Mouse (Mus musculus): ENCODE measurements around the gene Gm10134.

Gene Gm10134

DNA sequence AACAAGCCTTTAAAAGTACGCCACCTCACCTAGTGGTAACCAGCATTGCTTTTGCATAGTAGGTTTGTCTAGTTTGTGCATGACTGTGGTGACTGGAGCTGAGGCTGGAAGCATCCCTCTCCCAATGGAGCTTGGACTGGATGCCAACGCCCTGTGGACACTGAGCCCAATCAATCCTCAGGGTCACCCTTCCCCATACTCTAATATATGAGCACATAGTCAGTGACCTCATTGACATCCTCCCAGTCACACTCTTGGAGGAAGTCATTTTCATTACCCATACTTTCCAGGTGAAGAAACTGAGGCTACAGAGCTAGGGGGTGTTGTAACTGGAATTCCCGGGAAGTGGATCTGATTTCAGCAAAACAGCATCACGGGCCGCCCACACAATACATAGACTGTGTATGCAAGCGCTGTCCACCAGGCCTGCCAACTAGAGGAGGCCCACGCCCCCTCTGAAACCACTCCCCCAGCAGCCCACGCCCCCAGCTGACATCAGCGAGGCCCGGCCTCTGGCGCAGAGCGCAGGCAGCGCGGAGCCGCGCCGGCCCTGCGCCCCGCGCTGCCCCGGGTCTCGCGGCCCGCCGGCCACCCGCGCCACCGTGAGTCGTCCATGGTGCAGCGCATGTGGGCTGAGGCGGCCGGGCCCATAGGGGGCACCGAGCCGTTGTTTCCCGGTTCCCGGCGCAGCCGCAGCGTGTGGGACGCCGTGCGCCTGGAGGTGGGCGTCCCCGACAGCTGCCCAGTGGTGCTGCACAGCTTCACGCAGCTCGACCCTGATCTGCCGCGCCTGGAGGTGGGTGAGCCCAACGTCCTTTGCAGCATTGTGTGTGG is 27.3 kb downstream of the Gm10134 start:
- DNase-seq (ENCODE audit: low read depth), result peak; percentile 83

DNA sequence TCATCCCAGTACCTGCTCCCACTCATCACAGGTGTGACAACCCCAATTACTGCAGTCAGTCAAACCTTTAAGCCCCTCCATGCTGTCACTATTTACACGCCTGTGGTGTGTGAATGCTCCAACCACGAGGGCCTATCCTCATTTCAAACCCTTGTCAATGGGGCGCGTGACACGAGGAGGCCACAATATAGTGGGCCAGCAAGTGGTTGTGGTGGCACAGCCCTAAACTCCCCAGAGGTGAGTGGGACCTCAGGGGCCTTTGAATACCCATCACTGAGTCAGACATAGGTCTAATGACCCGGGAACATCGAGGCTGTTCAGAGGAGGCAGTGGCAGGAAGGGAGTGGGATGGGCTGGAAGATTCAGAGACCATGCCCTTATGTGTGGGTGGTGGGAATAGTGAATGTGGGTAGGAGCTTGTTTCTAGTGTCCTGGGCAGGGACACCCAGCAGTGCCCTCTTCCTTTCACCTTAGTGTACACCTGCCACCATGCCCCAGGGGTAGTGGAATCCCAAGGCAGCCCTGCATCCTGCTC is 28.1 kb downstream of the Gm10134 start:
- no peak for DNase-seq (ENCODE audit: low read depth)

DNA sequence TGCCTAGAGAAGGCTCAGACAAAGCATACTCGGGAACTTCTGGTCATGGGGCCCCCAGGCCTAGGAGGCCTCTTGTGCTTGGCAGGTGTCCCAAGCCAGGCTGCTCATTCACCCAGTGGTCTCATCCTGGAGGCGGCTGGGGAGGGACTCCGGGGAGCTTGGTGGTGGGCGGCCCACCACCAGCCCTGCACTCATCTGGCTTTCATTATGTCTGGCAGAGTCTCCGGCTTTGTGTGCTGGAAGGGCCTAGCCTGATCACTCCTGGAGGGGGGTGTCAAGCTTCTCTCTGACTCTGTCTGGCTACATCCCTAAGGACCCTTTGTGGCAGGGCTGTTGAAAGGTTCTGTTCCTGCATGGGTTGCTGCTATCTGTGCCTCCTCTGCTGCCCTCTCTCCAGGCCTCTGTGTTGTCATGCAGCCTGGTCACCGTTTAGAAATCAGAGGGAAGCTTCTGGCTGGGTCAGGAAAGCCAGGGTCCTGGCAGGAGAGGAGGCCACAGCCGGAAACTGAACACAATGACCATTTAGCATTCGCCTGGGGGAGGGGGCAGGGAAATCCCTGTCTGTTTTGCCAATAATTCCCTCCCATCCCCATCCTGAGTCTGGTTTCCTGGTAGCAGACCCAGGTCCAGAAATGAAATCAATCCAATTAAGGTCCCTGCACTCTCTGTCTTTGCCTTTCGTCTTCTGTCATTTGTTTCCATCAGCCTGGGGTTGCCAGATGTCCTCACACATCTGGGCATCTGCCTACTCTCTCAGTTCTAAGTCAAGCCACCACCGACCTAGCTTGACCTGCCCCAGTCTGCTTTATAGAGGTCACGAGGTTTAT is 28.8 kb downstream of the Gm10134 start:
- no peak for DNase-seq (ENCODE audit: low read depth)

DNA sequence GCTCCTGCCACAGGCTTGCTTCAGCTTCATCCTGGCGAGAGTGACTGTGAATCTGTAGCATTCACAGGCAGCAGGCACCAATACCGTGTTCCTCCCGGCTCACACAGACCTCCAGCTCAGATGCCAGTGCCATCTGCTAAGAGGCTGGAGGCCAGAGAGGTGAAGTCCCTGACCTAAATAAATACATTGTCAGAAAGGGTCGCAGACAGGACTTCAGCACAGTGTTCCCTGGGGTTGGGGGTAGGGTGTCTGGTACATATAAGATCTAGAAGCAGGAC is 29.3 kb downstream of the Gm10134 start:
- DNase-seq (ENCODE audit: low read depth), result no peak

DNA sequence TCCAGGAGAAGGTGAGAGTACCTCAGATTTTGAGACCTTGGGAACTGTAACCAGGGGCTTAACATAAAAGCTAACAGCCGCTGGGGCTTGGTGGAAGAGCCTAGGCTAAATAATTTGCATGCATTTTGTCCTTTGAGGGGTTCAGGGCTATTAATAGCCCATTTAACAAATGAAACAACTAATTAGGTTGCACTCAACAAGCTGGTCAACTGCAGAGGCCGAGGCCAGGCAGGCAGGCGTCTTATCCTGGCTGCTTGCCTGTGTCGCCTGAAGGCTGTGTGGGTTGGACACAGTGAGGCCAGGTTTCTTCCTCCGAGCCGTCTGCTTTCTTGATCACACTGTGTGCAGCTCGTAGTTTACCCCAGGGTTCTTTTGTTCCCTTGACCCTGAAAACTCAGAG is 29.8 kb downstream of the Gm10134 start:
- no peak for DNase-seq (ENCODE audit: low read depth)

DNA sequence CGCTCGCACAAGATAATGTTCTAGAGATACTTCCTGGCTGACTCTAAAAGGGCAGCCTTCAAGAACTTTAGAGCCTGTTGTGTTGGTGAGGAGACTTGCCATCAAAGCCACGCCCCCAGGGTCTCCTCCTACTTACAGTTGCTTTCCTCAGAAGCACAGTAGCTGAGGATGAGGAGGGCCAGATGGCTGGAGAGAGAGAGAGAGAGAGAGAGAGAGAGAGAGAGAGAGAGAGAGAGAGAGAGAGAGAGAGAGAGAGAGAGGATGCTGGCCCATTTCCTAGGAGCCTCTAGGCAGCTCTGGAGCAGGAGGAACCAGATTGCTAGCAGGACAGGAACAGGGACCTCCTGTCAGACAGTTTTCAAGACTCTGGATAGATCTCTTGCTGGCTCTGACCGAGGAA is 30.3 kb downstream of the Gm10134 start:
- no peak for DNase-seq (ENCODE audit: low read depth)

DNA sequence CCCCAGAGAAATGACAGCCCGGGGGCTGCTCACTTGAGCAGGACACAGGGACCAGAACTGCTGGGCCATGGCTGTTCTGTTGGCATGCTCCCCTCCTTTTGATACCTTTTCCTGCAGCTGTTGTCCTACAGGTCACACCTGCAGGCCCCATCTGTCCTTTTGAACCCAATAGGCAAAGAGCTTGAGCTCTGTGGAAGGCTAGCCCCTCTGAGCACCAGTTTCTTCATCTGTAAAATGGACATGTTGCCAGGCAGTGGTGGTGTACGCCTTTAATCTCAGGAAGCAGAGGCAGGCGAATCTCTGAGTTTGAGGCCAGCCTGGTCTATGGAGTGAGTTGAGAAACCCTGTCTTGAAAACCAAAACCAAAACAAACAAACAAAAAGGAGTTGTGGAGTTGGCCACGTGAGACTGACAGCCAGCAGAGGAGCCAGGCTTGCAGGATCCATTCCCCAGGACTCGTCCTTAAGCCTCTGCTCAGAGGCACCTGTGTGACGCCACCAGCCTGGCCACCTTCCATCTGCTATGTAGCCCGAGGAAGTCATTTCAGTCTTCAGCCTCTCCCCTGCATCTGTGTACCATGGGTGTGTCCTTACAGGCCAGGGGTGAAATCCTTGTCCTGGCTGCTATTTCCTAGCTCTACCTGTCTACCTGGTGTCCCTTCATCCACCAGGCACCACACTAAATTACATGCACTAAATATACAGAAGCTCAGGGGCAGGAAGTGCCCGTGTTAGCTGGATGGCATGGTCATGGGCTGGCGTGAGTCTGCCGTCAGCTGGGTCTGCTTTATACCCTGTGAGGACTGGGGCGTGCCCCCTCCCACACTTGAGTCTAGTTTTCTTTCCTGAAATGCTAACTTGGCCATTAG is 31.1 kb downstream of the Gm10134 start:
- DNase-seq (ENCODE audit: low read depth), result no peak

DNA sequence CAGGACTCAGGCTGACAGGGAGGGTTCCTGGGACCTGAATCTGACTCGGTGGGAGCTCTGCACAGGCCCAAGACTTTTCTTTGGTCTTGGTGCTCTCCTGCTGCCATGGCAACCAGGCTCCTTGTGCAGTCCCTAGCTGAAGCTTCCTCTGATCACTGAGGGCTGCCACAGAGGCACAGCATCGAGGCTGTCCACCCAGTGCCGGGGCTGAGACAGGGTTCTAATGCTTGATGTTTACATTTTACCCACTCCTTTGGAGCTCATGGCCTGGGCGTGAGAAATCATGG is 31.7 kb downstream of the Gm10134 start:
- no peak for DNase-seq (ENCODE audit: low read depth)

DNA sequence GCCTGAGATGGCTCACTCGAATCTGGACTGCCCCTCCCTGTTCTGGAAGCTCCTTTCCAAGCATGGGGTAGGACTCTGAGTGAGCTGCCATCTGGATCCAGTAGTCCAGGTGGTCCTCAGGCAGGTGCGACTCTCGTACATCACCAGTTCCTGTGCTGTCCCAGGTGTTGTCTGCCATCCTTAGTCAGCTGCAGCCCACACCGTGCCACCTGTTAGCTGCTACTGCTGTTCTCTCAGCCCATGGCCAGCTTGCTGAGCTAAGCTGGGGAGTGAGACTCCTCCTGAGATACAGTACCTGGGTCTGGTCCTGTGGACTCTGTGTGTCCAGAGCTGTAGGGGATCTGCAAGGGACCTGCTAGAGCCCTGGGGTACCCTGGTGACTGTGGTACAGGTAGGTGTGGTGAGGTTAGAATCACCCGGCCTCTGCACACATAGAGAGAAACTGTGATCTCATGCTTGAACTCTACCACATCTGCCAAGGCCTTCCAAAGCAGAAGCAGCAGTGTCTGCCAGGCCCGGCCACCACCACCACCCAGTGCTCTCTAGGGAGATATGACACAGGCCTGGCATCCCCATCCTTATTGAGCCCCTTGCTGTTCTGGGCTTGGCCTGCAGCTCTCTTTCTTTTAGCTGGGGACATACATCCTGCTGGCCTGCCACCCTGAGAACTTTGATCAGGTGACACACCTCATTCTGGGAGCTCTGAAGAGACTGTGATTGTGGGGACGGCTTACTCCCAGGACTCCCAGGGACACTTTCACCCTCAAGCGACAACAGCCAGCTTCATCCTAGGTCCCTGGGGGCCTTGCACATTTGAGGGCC is 32.3 kb downstream of the Gm10134 start:
- DNase-seq (ENCODE audit: low read depth), result no peak

DNA sequence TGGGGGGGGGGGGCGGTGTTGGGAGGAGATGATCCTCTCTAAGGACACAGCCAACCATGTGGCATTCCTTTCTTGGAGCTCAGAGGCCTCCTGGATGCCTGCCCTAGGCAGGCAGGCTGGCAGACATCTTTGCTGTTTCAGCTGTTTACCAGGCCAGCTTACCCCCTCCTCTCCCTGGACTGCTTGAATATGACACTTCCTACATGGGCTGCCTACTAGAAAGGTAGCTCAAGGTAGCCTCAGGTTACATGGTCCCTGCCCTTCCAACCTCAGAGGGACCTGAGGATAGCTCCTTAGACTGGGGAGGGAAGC is 32.9 kb downstream of the Gm10134 start:
- DNase-seq (ENCODE audit: low read depth), result no peak

DNA sequence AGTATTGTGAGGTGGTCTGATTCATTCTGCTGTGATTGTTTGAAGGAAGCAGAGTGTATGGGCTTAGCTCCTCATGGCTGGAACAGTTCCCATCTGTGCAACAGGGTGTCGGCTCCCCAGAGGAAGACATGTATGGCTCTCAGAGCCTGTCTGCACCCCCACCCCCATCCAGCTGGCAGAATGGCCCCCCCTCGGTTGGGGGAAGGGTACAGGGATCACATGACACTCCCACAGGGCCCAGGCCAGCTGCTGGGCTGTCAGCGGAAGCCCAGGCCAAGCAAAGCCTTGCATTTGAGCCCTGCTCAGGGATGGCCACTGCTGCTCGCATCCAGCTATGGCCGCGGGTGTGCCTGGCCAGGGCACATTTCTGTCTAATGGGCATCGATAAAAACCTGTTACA is 33.3 kb downstream of the Gm10134 start:
- no peak for DNase-seq (ENCODE audit: low read depth)

DNA sequence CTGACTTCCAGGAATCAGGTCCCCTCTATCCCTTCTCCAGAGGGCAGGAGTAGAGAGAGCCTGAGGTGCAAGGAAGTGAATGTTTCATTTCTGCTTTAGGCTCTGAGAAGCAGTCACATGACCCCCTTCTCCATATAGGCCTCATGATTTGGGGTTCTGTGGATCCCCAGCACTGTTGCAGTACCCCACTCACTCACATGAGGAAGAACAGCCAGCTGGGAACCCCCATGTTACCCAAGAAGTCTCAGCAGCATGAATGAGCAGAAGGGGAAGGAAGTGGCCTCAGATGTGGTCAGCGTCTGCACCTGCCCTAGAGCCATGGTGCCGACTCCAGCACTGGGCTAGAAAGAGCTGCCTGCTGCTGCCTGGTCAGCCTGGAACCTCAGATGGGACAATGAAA is 34.1 kb downstream of the Gm10134 start:
- DNase-seq (ENCODE audit: low read depth), result no peak

DNA sequence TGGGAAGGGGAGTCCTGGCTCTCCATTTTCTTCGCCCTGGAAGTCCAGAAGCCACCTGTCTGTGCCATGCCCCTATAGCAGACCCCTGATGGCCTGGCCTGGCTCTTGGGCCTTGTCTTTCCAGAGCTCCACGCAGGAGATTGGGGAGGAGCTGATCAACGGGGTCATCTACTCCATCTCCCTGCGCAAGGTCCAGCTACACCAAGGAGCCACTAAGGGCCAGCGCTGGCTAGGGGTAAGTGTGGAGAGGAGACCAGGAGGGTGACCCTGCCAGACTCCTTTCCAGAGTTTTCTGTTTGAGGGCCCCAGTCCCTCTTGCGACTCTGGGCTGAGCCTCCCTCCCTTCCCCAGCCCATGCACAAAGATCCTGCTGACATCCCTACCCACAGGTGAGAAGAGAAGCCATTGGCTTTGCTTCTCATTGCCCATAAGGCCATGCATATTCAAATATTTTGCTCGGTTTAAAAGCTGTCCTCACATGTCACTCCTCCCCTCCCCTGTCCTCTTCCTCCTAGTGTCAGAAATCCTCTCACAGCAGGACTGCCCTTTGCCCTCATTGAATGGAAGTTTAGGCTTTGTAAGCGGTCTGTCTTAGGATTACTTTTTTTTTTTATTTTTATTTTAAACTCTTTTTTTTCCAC is 34.8 kb downstream of the Gm10134 start:
- no peak for DNase-seq (ENCODE audit: low read depth)

DNA sequence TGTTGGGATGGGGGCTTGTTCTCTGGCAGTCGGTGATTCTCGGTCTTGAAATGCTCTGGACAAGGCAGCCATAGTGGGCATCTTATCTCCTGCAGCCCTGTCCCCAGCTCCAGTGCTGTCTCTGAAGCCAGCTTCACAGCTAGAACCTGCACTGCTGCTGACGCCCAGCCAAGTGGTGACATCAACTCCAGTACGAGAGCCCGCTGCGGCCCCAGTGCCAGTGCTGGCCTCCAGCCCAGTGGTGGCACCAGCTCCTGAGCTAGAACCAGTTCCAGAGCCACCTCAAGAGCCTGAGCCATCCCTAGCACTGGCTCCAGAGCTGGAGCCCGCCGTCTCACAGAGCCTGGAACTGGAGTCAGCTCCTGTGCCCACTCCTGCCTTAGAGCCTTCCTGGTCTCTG is 38.0 kb downstream of the Gm10134 start:
- DNase-seq (ENCODE audit: low read depth), result no peak

DNA sequence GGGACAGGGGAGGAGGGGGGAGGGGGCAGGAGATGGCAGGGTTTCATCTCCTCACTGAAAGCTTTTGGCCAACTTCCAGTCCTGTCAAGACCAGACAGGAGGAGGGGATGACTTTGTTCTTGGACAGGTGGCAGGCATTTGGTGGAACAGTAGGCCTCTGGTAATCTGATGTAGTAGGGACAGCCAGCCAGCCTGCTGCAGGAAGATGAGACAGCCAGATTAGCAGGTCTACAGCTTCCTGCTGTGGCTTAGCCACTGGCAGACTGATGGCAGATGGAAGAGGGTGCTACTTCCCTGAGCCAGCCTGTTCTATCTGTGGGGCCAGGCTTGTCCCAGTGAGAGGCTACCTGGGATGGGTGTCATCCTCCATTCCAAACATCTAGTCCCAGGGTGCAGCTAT is 40.1 kb downstream of the Gm10134 start:
- no peak for DNase-seq (ENCODE audit: low read depth)

DNA sequence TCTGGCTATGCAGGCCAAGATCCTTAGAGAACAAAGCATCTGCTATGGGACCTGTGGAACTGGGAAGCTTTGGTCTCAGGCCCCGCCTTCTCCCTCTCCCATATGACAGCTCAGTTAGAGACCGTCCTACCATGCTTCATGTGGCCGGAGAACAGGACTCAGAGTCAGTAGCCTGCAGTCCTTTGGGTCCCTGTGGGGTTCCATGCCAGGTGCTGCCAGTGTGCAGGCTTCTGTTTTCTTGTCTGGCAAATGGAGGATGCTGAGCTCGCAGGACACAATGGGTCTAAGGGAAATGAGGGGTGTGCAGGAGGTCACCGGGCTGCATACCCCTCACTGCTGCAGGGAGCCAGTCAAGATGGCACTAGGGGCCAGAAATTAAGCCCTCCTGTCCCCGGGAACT is 40.7 kb downstream of the Gm10134 start:
- no peak for DNase-seq (ENCODE audit: low read depth)

DNA sequence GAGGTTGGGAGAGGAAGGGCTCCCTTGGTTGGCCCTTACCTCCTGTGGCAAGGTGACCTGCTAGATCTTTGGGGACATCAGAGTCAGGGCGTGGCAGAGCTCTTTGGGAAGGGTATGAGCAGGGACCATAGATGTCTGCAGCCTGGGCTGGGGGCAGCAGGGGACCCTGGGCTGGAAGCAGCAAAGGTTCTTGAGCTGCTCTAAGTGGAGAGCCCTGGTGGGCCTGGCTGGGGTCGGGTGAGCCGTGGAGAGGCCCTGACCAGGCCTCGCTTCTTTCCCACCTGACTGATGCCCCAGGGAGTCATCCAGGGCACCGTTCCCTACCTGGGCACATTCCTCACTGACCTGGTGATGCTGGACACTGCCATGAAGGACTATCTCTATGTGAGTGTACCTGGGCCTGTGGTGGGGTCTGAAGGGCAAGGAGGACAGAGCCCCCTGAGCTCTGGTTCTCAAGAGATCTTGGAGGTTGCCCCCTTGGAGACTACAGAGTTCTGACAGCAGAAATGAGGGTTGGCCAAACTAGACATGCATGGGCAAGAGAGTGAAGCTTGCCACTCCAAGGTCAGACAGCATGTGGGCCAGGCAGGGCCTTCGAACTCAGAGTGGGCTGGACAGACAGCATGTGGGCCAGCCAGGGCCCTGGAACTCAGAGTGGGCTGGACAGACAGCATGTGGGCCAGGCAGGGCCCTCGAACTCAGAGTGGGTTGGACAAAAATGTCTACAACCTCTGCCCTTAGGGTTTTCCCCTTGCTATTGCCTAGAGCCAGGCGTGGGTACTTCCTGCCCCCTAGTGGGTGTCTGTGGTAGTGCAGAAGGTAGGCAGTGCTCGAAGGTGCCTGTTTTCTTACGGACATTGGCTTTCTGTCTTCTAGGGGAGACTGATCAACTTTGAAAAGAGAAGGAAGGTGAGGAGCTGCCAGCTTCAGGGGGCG is 41.6 kb downstream of the Gm10134 start:
- peak; percentile 63 for DNase-seq (ENCODE audit: low read depth)

DNA sequence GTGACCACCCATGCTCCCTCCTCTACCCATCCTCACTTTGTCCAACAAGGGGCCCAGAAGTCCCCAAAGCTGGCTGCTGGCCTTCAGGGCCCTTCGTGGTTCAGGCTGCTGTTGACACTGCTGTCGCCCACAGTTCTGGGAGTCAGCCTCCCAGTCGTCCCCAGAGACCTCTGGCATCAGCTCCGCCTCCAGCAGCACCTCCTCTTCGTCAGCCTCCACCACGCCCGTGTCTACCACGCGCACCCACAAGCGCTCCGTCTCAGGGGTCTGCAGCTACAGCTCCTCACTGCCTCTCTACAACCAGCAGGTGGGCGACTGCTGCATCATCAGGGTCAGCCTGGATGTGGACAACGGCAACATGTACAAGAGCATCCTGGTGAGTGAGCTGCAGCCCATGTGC is 43.3 kb downstream of the Gm10134 start:
- no peak for DNase-seq (ENCODE audit: low read depth)

DNA sequence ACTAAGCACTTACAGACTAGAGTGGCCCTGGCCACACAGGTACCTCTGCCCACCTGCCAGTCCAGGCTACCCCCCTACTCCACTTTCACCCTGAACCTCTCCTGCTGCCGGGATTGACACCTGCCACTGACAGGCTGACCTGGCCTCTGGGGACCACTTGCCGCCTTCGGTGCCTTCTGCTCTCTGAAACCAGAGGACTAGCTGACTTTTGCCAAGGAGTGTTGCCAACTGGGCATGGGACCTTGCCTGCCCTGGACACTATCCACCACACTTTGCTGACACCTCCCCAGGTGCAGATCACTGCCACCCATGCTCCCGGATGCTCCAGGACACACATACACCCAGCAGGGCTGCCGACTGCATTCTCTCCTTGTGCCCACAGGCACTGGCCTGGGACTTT is 46.4 kb downstream of the Gm10134 start:
- DNase-seq (ENCODE audit: low read depth), result no peak

Measured in fibroblast of lung, adult 2 months (primary cell).